Mouse (Mus musculus) urinary bladder, adult 2 months (tissue): Measurements from ENCODE around the gene Znrf1. TPM values are rescaled to one million over a fixed set of nuclear protein-coding genes. Genes with fewer than 3 reads are reported as not detected.

ENCODE experiments used
- DNase-seq: peaks from one replicate; pipeline ENCODE4 v3.0.0; 2022; ENCODE audit warnings: low spot score
- polyA plus RNA-seq: library from polyadenylated mRNA; depleted of rRNA; stranded (reverse); fragments of >200 nt; gene quantifications from 2 replicates; pipeline ENCODE4 v1.2.3, GENCODE M21; 2012

Znrf1 gene
- polyA plus RNA-seq, 1 experiment: 89.9 TPM

DNA sequence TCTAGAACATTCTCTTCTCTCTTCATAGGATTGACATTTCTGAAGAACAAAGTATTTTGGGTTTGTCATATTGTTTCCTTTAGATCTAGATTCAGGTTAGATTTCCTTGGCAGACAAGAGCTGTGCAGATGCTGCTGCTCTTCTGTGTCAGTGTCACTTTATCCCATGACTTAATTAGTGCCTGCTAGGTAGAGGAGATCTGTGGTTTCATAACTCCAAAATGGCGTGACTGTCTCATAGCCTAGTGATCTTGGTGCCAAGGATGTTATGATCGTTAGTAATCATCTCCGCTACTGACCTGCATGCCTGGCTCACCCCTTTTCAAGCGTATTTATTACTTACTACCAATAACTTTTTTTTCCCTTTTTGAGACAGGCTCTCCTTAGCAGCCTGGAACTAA, 34.0 kb downstream of the Znrf1 start:
- no peak for DNase-seq

GRCm38 (mm10) chr8:111570432-111570831, 34.5 kb downstream of the Znrf1 start:
- DNase-seq: no peak

- DNase-seq: no peak
These were observed 35.8 kb downstream of the Znrf1 start for GRCm38 (mm10) chr8:111571661-111572060.

DNA sequence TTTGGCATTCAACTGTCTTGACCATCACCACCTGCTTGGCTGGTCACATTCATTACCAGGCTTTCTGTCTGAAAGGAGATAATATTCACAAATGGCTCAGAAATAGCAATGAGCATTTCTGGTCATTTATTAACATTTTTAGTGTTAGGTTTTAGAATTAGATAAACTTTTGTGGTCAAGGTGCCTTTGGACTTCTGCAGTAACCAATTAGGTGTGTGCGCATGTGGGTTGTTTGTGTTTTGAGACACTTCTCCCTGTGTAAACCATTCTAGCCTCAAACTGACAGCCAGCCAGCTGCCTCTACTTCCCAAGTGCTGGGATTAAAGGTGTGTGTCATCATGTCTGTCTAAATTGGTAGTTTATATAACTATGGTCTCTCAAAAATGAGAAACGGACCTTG, 36.5 kb downstream of the Znrf1 start:
- no peak for DNase-seq

GRCm38 (mm10) chr8:111573583-111573982, 37.7 kb downstream of the Znrf1 start:
- no peak for DNase-seq

GRCm38 (mm10) chr8:111574016-111574415, 38.1 kb downstream of the Znrf1 start:
- no peak for DNase-seq

DNA sequence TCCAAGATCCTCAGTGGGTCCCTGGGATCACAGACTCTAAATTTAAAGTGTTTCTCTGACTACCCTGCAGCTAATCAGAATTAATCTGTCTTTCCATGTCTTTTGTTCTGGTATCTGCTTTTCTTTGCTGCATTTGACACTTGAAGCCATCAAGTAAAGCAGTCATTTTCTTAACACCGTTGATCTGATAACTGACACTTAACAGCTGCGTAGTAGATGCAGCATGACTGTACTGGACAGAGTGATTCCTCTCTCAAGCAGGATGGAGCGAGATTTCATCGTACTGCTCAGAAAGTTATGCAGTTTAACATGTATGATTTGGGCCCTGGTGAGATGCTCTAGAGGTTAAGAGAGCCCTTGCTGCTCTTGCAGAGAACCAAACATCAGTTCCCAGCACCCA, 39.6 kb downstream of the Znrf1 start:
- DNase-seq: no peak

DNA sequence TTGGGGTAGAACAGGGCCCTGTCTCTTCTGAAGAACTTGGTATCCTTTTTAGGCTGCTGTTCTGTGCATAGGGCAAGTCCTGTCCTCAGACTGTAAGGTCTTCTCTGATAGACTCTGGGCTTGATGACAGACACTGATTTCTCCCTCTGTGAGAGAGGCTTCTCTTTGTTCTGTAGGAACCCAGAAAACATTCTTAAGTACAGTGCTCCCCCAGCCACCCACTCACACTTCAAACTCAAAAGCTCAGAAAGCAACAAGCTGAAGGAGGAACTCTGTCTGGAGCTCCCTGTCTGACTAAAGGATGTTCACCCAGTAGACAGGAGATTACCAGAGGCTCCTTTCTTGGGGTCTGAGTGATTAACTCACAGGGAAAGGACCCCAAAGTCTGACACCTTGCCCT, 40.6 kb downstream of the Znrf1 start:
- DNase-seq: no peak

- no peak for DNase-seq
These were observed 42.1 kb downstream of the Znrf1 start for GRCm38 (mm10) chr8:111577880-111578533.

DNA sequence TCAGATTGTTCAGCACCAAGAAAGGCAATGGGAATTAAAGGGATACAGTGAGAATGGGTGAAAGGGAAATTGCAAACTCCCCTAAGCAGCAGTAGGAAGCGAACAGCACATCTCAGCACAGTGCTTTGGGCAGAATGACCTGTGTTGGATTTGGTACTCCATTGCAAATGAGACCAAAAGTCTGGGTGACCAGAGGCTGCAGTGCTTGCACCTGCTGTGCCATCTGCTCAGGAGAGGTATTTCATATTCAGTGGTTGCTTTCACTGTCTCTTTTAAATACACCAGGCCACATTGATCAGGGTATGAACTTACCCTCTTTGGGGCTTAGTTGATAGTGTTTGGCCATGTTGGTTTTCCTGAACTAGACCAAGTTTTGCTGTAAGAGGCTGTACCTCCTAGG, 43.4 kb downstream of the Znrf1 start:
- no peak for DNase-seq

DNA sequence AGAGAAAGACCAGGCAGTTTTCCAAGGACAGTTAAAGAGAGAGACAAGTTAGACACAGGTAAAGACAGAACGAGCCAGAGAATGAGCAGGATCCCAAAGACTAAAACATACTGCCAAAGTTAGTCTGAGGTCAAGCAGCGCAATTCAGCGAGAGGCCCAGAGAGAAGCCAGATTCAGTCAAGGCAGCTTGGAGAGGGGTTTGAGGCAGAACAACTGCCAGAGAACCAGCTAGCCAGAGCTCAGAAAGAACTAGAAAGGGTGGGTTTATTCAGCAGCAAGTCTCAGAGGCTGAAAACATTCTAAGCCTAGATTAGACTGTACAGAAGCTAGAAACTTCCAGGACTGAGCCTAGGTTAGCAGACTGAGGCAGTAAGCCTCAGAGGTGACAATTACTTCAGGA, 44.4 kb downstream of the Znrf1 start:
- DNase-seq: no peak

DNA sequence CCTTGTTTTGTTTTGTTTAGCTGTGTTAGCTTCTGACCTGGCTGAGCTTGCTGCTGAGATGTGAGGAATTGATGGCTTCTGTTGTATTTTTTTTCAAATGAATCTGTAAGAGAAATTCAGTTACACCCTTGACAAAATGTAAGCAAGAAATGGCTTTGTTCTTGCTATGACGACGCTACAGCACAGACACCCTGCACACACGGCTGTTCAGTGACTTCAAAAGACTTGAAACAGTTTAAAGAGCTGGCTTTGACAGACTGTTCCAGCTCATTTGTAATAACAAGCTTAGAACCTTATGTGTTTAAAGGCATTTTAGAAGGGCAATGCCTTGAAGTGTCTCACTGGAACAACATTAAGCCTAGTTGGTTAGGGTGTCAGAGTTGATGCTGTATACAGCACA, 46.5 kb downstream of the Znrf1 start:
- no peak for DNase-seq

- DNase-seq: no peak
These were observed 49.0 kb downstream of the Znrf1 start for GRCm38 (mm10) chr8:111584946-111585345.

- no peak for DNase-seq
These were observed 51.7 kb downstream of the Znrf1 start for GRCm38 (mm10) chr8:111587545-111588094.

- DNase-seq: no peak
These were observed 52.4 kb downstream of the Znrf1 start for GRCm38 (mm10) chr8:111588336-111588735.

DNA sequence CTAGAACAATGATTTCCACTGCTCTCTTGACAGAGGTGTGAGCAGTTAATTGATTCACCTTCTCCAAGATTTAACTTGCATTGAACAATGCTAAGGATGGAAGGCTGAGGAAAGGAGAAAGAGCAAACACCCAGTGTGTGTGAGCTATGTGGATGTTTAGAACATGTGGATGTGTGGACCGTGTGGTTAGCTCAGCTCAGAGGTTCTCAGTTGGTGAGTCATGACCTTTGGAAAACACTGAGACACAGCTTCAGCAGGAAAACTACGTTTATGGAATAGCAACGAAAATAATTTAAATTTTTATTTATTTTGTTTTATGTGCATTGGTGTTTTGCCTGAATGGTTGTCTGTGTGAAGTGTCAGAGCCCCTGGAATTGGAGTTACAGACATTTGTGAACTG, 54.3 kb downstream of the Znrf1 start:
- DNase-seq: no peak

DNA sequence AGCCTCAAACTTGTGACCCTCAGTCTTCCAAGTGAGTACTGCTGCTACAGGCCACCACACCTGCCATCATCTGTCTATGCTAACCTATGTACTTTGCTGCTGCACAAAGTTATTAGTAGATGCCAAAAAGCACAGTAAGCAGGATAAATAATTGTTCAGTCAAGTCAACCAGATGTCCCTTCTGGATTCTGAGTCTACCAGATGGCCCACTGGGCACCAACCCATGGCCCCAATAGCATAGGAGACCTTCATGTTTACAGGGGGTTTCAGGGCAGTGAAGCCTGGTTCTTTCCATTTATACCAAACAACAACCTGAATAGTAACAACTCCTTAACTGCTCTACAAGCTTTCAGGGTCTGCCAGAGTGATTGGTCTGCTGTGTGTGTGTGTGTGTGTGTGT, 55.3 kb downstream of the Znrf1 start:
- DNase-seq: no peak

GRCm38 (mm10) chr8:111592390-111592910, 56.6 kb downstream of the Znrf1 start:
- DNase-seq: no peak

DNA sequence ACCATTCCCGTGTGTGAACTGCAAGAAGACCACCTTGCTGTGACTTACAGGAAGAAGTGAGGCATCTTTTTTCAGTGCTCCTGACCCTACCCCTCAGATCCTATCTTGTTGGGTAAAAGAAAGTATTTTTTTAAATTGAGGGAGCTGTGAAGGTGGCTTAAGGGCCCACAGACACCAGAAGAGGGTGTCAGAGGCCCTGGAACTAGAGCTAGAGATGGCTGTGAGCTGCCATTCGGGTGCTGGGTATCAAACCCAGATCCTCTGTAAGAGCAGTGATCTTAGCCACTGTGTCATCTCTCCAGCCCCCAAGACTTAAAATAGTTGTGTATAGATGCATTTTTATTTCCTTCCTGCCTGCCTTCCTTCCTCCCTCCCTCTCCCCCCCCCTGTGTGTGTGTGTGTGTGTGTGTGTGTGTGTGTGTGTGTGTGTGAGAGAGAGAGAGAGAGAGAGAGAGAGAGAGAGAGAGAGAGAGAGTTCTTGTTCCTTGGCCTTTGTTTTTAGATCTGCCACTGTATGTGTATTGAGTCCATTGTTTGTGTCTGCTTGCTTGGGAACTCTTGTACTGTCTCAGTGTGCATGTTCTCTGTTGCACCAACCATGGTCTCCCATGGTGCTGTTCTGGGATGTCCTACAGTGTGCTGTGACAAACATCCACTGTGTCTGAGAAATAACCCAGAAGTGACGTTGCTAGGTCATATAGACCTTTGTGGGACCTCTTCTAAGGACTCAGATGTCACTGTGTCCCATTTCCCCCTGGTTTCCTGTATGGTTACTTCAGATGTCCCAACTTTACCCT, 58.3 kb downstream of the Znrf1 start:
- no peak for DNase-seq

- no peak for DNase-seq
These were observed 59.1 kb downstream of the Znrf1 start for GRCm38 (mm10) chr8:111594951-111595350.

GRCm38 (mm10) chr8:111595712-111596484, 60.0 kb downstream of the Znrf1 start:
- no peak for DNase-seq

- DNase-seq: no peak
These were observed 60.6 kb downstream of the Znrf1 start for GRCm38 (mm10) chr8:111596485-111596821.
